Mouse (Mus musculus): ENCODE measurements around the gene Gas7. TPM values are rescaled to one million over a fixed set of nuclear protein-coding genes. Genes with fewer than 3 reads are reported as not detected.

Gene Gas7
- polyA plus RNA-seq, 2 experiments: 9.8 to 18.2 TPM

DNA sequence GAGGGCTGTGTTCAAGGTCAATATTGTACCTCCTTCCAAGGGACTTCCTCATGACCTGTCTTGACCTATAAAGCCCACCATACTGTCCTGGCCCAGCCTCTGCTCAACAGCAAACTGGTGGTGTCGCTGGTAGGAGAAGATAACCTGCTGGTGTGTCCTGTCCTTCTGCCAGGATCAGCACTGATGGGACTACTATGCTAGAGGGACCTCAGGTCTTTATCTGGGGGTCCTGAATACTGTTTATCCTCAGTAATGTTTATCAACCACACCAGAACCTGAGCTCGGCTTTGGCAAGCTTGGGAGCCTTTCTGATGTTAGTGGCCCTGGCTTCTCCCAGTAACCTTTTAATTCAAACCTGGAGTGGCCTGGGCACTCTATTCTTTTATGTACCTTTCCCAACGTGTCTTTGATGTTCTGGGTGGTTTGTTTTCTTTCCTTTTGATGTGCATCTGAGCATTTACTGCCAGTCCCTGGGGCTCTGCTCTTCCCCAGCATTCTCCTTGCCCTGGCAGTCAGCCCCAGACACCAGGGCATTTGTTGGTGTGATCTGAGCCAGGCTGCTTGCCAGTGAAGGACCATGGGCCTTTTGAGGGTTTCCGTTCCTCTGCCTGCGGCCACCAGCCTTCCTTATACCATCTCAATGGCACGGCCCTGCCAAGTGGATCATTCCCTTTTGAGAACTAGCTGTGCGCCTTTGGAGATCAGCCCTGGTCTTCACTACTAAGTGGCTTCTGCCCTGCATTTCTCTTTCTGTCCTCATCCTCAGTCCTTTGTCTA is 46.4 kb downstream of the Gas7 start:
- no peak overlapping the region for H3K4me2 ChIP-seq (replicated peaks; ENCODE audit: low read depth, low read length, severe bottlenecking)
- H3K36me3 ChIP-seq (ENCODE audit: control insufficient read depth, insufficient read depth, low read length): no peaks in the 10 kb centered on the region
- no peaks in the 10 kb centered on the region for H3K27me3 ChIP-seq (ENCODE audit: control insufficient read depth, insufficient read depth, low read length)
- H3K9ac ChIP-seq (ENCODE audit: low read depth, low read length, severe bottlenecking): no peak overlapping the region
- WGBS: 62% methylated on average over 7 of the region's 7 CpGs
- no peak for DNase-seq (ENCODE audit: low spot score)
- no peaks in the 10 kb centered on the region for H3K9me3 ChIP-seq (ENCODE audit: control insufficient read depth, low read length)
- no peak for ATAC-seq (ENCODE audit: low FRiP score, low read depth)
- no peak overlapping the region for H3K27ac ChIP-seq (replicated peaks; ENCODE audit: low read depth, low read length)
- H3K4me3 ChIP-seq (replicated peaks; ENCODE audit: low read length): no peak overlapping the region
- no peaks in the 10 kb centered on the region for H3K4me1 ChIP-seq (ENCODE audit: control insufficient read depth, insufficient read depth, low read length)
- no peak for TF ChIP-seq POLR2A (IDR thresholded peaks at IDR 0.05; ENCODE audit: borderline replicate concordance, extremely low read depth, insufficient read depth, insufficient read length)

GRCm38 (mm10) chr11:67509219-67509876 is 54.1 kb downstream of the Gas7 start:
- Histone ChIP-seq H3K27me3 (ENCODE audit: control insufficient read depth, insufficient read depth, low read length) (no peaks in the 10 kb centered on the region), H3K36me3 (ENCODE audit: control insufficient read depth, insufficient read depth, low read length) (no peaks in the 10 kb centered on the region), H3K27ac (replicated peaks; ENCODE audit: low read depth, low read length) (no peak overlapping the region), H3K4me3 (replicated peaks; ENCODE audit: low read length) (no peak overlapping the region), H3K9me3 (ENCODE audit: control insufficient read depth, low read length) (no peaks in the 10 kb centered on the region), H3K4me1 (ENCODE audit: control insufficient read depth, insufficient read depth, low read length) (no peaks in the 10 kb centered on the region), H3K9ac (ENCODE audit: low read depth, low read length, severe bottlenecking) (no peak overlapping the region), H3K4me2 (replicated peaks; ENCODE audit: low read depth, low read length, severe bottlenecking) (no peak overlapping the region)
- WGBS: 92% methylated on average over 1 of the region's 1 CpGs
- TF ChIP-seq POLR2A (IDR thresholded peaks at IDR 0.05; ENCODE audit: borderline replicate concordance, extremely low read depth, insufficient read depth, insufficient read length): no peak
- ATAC-seq (ENCODE audit: low FRiP score, low read depth) (no peak; the same call in 1 of the 2 replicates), DNase-seq (ENCODE audit: low spot score) (no peak)

GRCm38 (mm10) chr11:67510831-67511230 is 55.6 kb downstream of the Gas7 start:
- Histone ChIP-seq H3K4me1 (ENCODE audit: control insufficient read depth, insufficient read depth, low read length) (peaks cover 8% of the 10 kb centered on the region), H3K36me3 (ENCODE audit: control insufficient read depth, insufficient read depth, low read length) (no peaks in the 10 kb centered on the region), H3K27me3 (ENCODE audit: control insufficient read depth, insufficient read depth, low read length) (no peaks in the 10 kb centered on the region), H3K9me3 (ENCODE audit: control insufficient read depth, low read length) (no peaks in the 10 kb centered on the region), H3K27ac (replicated peaks; ENCODE audit: low read depth, low read length) (no peak overlapping the region), H3K9ac (ENCODE audit: low read depth, low read length, severe bottlenecking) (no peak overlapping the region), H3K4me2 (replicated peaks; ENCODE audit: low read depth, low read length, severe bottlenecking) (no peak overlapping the region), H3K4me3 (replicated peaks; ENCODE audit: low read length) (no peak overlapping the region)
- ATAC-seq (ENCODE audit: low FRiP score, low read depth): no peak
- no peak for TF ChIP-seq POLR2A (IDR thresholded peaks at IDR 0.05; ENCODE audit: borderline replicate concordance, extremely low read depth, insufficient read depth, insufficient read length)
- DNase-seq (ENCODE audit: low spot score): no peak
- WGBS: 89% methylated on average over 4 of the region's 4 CpGs

DNA sequence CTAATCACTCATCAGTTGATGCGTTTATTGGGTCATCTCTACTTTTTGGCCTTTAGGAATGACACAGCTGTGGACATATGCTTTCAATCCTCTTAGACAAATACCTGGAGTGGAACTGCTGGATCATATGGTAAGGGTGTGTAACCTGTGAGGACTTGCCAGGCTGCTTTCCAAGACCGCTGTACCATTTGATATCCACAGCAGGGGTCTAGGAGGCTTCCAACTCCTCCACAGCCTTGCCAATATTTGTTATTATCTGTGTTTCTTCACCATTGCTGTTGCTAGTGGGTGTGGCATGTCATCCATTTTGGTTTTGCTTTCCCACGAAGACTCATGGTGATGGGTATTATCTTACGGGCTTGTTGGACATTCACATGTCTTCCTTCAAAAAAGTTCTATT is 57.8 kb downstream of the Gas7 start:
- Histone ChIP-seq H3K4me3 (replicated peaks; ENCODE audit: low read length) (no peak overlapping the region), H3K27ac (replicated peaks; ENCODE audit: low read depth, low read length) (no peak overlapping the region), H3K4me1 (ENCODE audit: control insufficient read depth, insufficient read depth, low read length) (peaks cover 9% of the 10 kb centered on the region), H3K36me3 (ENCODE audit: control insufficient read depth, insufficient read depth, low read length) (no peaks in the 10 kb centered on the region), H3K9me3 (ENCODE audit: control insufficient read depth, low read length) (no peaks in the 10 kb centered on the region), H3K4me2 (replicated peaks; ENCODE audit: low read depth, low read length, severe bottlenecking) (no peak overlapping the region), H3K9ac (ENCODE audit: low read depth, low read length, severe bottlenecking) (no peak overlapping the region), H3K27me3 (ENCODE audit: control insufficient read depth, insufficient read depth, low read length) (no peaks in the 10 kb centered on the region)
- no peak for TF ChIP-seq POLR2A (IDR thresholded peaks at IDR 0.05; ENCODE audit: borderline replicate concordance, extremely low read depth, insufficient read depth, insufficient read length)
- 83% methylated on average over 4 of the region's 4 CpGs for WGBS
- ATAC-seq (ENCODE audit: low FRiP score, low read depth): no peak
- DNase-seq (ENCODE audit: low spot score): peak; percentile 40

DNA sequence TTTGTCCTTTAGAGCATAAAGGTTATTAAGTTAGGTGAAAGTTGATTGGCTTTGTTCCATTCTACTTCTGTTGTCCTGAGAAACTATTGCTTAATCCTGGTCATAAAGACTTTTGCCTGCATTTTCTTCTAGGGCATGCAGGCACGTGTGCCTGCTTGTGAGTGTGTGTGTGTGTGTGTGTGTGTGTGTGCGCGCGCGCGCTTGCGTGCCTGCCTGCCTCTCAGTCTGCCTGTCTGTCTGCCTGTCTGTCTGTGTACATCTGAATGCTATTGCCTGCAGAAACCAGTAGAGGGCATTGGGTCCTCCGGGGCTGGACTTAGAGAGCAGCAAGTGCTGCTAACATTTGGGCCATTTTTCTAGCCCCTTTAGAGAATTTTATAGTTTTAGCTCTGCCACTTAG is 59.2 kb downstream of the Gas7 start:
- H3K9me3 ChIP-seq (ENCODE audit: control insufficient read depth, low read length): no peaks in the 10 kb centered on the region
- ATAC-seq (ENCODE audit: low FRiP score, low read depth) (no peak), DNase-seq (ENCODE audit: low spot score) (no peak)
- no peak overlapping the region for H3K4me3 ChIP-seq (replicated peaks; ENCODE audit: low read length)
- H3K27me3 ChIP-seq (ENCODE audit: control insufficient read depth, insufficient read depth, low read length): no peaks in the 10 kb centered on the region
- WGBS: 90% methylated on average over 8 of the region's 8 CpGs
- H3K4me1 ChIP-seq (ENCODE audit: control insufficient read depth, insufficient read depth, low read length): peaks cover 9% of the 10 kb centered on the region
- TF ChIP-seq POLR2A (IDR thresholded peaks at IDR 0.05; ENCODE audit: borderline replicate concordance, extremely low read depth, insufficient read depth, insufficient read length): no peak
- H3K36me3 ChIP-seq (ENCODE audit: control insufficient read depth, insufficient read depth, low read length): no peaks in the 10 kb centered on the region
- no peak overlapping the region for H3K4me2 ChIP-seq (replicated peaks; ENCODE audit: low read depth, low read length, severe bottlenecking)
- H3K9ac ChIP-seq (ENCODE audit: low read depth, low read length, severe bottlenecking): no peak overlapping the region
- no peak overlapping the region for H3K27ac ChIP-seq (replicated peaks; ENCODE audit: low read depth, low read length)

All from limb, embryonic 14.5 days (tissue).